Mouse (Mus musculus): ENCODE measurements at regions not wholly inside any gene's neighbourhood (a gene's known extent, or its start where the extent isn't known, plus 50 kb on each side); places are given as distances from the start of the nearest gene placed in this dataset.

DNA sequence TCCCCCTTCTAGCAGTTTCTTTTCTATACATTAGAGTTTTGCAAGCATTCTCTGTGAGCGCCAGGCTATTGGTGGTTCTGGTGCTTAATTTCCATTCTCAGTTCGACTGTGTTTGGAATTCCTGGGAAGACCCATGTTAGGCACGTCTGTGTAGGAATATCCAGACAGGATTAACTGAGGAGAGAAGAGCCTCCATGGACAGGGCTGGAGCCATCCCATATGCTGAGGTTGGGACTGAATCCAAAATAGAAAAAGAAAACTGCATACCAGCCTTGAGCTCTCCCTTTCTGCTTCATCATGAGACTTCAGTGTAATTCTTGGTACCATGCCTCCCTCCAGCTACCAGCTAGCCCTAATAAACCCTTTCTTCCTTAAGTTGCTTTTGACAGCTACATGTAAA, 595.3 kb downstream of the Dok5 start:
- no peak for TF ChIP-seq CTCF (IDR thresholded peaks at IDR 0.05; ENCODE audit: insufficient read depth, low read length)
- TF ChIP-seq POLR2A (IDR thresholded peaks at IDR 0.05; ENCODE audit: borderline replicate concordance, extremely low read depth, low read depth, low read length), result no peak

Measured in lung, adult 2 months (tissue).